Mouse (Mus musculus): Measurements from ENCODE around the gene Spag6.

GRCm38 (mm10) chr2:18799265-18799965, 105.6 kb downstream of the Spag6 start:
- TF ChIP-seq POLR2A (IDR thresholded peaks at IDR 0.05; ENCODE audit: control insufficient read depth, low read depth, low read length) (no peak), CTCF (IDR thresholded peaks at IDR 0.05; ENCODE audit: control insufficient read depth, insufficient read depth, insufficient replicate concordance, low read depth, low read length) (no peak)

Data from testis, adult 2 months (tissue).